Mouse (Mus musculus): ENCODE results near the gene Galk2. TPM values are rescaled to one million over a fixed set of nuclear protein-coding genes. Genes with fewer than 3 reads are reported as not detected.

Galk2 gene
- polyA plus RNA-seq, 1 experiment = not detected

DNA sequence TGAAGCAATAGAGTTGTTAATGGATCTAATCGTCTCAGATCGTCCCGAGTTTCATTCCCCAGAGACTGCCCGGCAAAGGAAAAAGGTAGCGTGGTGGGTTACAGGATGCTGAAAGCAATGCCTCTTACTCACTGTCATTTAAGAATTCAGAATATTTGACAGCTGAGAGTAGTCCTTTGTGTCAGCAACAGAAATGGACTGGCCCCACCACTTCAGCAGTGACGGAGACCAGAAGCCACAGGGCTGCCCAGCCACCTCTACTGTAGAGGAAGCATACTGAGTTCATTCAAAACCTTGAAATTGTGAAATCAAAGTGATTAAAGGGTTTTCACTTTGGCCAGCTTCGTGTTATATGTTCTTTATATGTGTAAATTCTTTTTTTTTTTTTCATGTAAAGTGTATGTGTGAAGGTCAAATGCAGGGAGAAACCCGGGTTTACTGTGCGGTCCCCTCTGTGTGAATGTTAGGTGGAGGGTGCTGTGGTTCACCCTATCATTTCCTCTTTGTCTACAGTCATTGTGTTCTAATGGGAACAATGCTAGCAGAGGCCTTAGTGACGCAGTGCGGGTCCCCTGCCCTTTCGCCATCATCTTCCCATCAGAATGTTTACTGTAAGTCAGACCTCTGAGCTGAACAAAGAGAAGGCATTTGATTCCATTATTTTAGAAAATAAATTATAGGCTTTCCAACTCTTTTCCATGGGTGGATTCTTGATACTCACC, 156.2 kb downstream of the Galk2 start:
- no peaks in the 10 kb centered on the region for H3K4me1 ChIP-seq (ENCODE audit: control insufficient read depth, insufficient read depth, low read length)
- no peak overlapping the region for H3K4me3 ChIP-seq (ENCODE audit: insufficient read depth, low read depth, low read length)
- TF ChIP-seq POLR2A (IDR thresholded peaks at IDR 0.05; ENCODE audit: insufficient read depth, low read depth, low read length) (no peak), CTCF (IDR thresholded peaks at IDR 0.05; ENCODE audit: insufficient read depth, low read depth, low read length) (no peak)
- 71% methylated on average over 12 of the region's 12 CpGs for WGBS
- H3K27ac ChIP-seq (ENCODE audit: insufficient read depth, low read depth, low read length) = no peak overlapping the region

DNA sequence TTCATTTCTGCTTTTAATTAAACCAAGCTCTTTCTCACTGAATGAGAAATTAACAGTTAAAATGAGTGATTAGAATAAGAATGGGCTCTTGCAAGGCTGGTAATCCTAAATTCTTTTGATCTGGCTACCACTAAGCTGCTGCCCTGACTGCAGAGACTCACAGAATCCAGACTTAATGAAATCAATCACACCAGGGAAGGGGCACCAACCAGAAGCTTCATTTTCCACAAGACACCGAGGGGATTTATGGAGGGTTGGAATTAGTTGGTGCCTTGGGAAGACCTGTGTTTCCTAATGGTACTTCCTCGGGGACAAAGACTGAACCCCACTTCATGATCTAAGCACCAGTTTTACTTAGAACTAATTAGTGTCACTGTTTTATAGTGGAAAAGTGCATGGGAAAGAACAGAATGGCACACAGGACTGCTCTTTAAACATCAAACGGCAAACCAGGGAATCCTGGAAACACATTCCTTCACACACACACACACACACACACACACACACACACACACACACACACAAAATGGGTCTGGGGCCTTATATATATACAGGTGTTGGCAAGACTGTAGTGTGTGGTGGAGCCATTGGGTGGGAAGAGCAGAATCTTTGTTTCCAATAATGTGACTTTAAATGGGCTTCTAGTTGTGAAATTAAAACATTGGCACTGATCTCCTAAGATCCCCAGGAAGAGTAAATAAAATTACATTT, 157.0 kb downstream of the Galk2 start:
- Histone ChIP-seq H3K27ac (ENCODE audit: insufficient read depth, low read depth, low read length) (no peak overlapping the region), H3K4me1 (ENCODE audit: control insufficient read depth, insufficient read depth, low read length) (no peaks in the 10 kb centered on the region), H3K4me3 (ENCODE audit: insufficient read depth, low read depth, low read length) (no peak overlapping the region)
- WGBS = 31% methylated on average over 3 of the region's 3 CpGs
- TF ChIP-seq CTCF (IDR thresholded peaks at IDR 0.05; ENCODE audit: insufficient read depth, low read depth, low read length) (no peak), POLR2A (IDR thresholded peaks at IDR 0.05; ENCODE audit: insufficient read depth, low read depth, low read length) (no peak)

- whole genome bisulfite sequencing = 40% methylated on average over 8 of the region's 8 CpGs
- H3K4me3 ChIP-seq (ENCODE audit: insufficient read depth, low read depth, low read length) = no peak overlapping the region
- H3K27ac ChIP-seq (ENCODE audit: insufficient read depth, low read depth, low read length) = no peak overlapping the region; the same call in 1 of the 2 replicates
- TF ChIP-seq CTCF (IDR thresholded peaks at IDR 0.05; ENCODE audit: insufficient read depth, low read depth, low read length) (no peak), POLR2A (IDR thresholded peaks at IDR 0.05; ENCODE audit: insufficient read depth, low read depth, low read length) (no peak)
- H3K4me1 ChIP-seq (ENCODE audit: control insufficient read depth, insufficient read depth, low read length) = no peaks in the 10 kb centered on the region
Observed at GRCm38 (mm10) chr2:126031186-126031900, 172.4 kb downstream of the Galk2 start.

DNA sequence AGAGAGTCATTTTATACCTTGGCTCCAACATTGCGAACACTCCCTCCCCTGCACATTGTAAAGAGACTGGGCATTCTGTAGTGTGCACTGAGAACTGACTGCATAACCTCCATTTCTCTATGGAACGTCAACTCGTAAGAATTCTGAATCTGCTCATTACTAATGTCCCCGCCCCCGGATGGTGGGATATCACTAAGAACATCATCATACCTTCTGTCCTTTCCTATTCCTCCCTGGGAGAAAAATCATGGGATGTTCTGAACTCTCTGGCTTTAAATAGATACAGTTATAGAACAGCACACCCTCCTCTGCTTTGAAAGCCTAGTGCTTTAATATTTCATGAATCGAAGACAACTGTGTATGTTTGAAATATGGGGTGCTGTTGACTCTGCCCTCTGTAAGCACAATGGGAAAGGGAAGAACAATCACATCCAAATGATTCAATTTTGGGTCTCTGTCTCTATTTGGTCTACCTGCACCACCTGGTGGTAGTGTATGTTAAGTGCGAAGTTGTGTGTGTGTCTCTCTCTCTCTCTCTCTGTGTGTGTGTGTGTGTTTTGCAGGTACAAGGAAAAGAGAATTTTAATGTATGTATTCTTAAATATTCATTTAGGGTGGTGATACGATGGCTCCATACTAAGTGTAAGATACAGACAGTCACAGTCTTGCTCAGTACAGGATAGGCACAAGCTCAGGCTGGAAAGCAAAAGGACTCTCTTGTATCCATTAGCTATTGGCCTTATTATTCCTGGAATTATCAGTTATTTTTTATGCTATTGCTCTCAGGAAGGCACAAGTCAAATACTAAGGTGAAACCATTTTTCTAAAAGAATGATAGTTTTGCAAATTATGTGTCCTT, 174.4 kb downstream of the Galk2 start:
- no peak overlapping the region for H3K27ac ChIP-seq (ENCODE audit: insufficient read depth, low read depth, low read length)
- H3K4me3 ChIP-seq (ENCODE audit: insufficient read depth, low read depth, low read length) = no peak overlapping the region
- 78% methylated on average over 8 of the region's 8 CpGs for WGBS
- no peaks in the 10 kb centered on the region for H3K4me1 ChIP-seq (ENCODE audit: control insufficient read depth, insufficient read depth, low read length)
- TF ChIP-seq CTCF (IDR thresholded peaks at IDR 0.05; ENCODE audit: insufficient read depth, low read depth, low read length) (no peak), POLR2A (IDR thresholded peaks at IDR 0.05; ENCODE audit: insufficient read depth, low read depth, low read length) (no peak)

Other genes with a start within 250 kb of the Galk2 start
- not detected in 2 replicates for gene Cep152, start 234.0 kb upstream of the Galk2 start, polyA plus RNA-seq (2012; ENCODE audit: insufficient read depth, insufficient read length, low replicate concordance, missing spikeins)
- not detected in 2 replicates for gene Eid1, start 186.0 kb upstream of the Galk2 start, polyA plus RNA-seq (2012; ENCODE audit: insufficient read depth, insufficient read length, low replicate concordance, missing spikeins)
- not detected in 2 replicates for gene Shc4, start 135.0 kb upstream of the Galk2 start, polyA plus RNA-seq (2012; ENCODE audit: insufficient read depth, insufficient read length, low replicate concordance, missing spikeins)
- 44.6 TPM in 1 of 2 replicates, not detected in the other for gene Secisbp2l, start 76.2 kb upstream of the Galk2 start, polyA plus RNA-seq (2012; ENCODE audit: insufficient read depth, insufficient read length, low replicate concordance, missing spikeins)
- not detected in 2 replicates for gene Cops2, start within 50 bp of the Galk2 start, polyA plus RNA-seq (2012; ENCODE audit: insufficient read depth, insufficient read length, low replicate concordance, missing spikeins)
- gene Fgf7, start 175.5 kb downstream of the Galk2 start, polyA plus RNA-seq (2012; ENCODE audit: insufficient read depth, insufficient read length, low replicate concordance, missing spikeins) = not detected in 2 replicates